Mouse (Mus musculus): Measurements from ENCODE around the gene Pde7b.

DNA sequence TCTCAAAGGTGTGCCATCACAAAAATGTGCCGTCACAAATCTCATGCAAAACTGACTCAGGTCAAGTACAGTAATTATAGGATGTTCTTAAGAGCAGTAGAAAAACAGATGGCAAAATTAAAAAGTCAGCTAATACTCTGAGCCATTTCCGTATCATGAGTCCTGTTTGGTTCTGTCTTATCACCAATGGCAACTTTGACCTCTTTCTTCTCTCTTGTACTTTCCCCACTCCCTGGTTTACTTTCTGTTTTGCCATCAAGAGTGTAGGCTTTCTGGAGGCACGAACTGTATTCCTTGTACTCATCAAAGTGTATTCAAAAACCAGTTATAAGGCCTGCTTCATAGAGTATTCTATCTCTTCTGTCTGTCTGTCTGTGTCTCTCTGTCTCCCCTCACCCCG is 211.0 kb downstream of the Pde7b start:
- TF ChIP-seq CTCF (IDR thresholded peaks at IDR 0.05; ENCODE audit: borderline replicate concordance, extremely low read depth, insufficient read depth, insufficient read length) = no peak
- no peak for TF ChIP-seq POLR2A (IDR thresholded peaks at IDR 0.05; ENCODE audit: borderline replicate concordance, extremely low read depth, insufficient read depth, insufficient read length, poor library complexity, severe bottlenecking)

All from brain, embryonic 14.5 days (tissue).